Mouse (Mus musculus) liver, adult 2 months (tissue): ENCODE measurements around the gene Acadvl. TPM values are rescaled to one million over a fixed set of nuclear protein-coding genes. Genes with fewer than 3 reads are reported as not detected.

ENCODE experiments used
- DNase-seq: peaks from one replicate; pipeline ENCODE4 v3.0.0-alpha.2; 2011; ENCODE audit warnings: low read depth, low spot score; ENCODE audit errors: extremely low read depth
- H3K27ac ChIP-seq: fragments of 200-500 bp; replicated peaks from 2 replicates; pipeline ENCODE4 v1.5.1; 2012; ENCODE audit warnings: low read depth, mild to moderate bottlenecking, control low read depth, inconsistent platforms, low read length; ENCODE audit not compliant: insufficient read depth
- H3K27me3 ChIP-seq: fragments of 200-500 bp; 2 replicates; pipeline ENCODE4 v1.6.1; 2012; ENCODE audit warnings: mild to moderate bottlenecking, moderate library complexity, low read length, inconsistent platforms; ENCODE audit not compliant: control insufficient read depth, insufficient read depth
- H3K36me3 ChIP-seq: fragments of 200-500 bp; 2 replicates; pipeline ENCODE4 v1.6.1; 2012; ENCODE audit warnings: low read length, inconsistent platforms; ENCODE audit not compliant: control insufficient read depth, insufficient read depth
- H3K4me1 ChIP-seq: fragments of 200-500 bp; 2 replicates; pipeline ENCODE4 v1.6.1; 2011; ENCODE audit warnings: low read length; ENCODE audit not compliant: control insufficient read depth, insufficient read depth
- H3K4me3 ChIP-seq: fragments of 200-500 bp; 2 replicates; pipeline ENCODE4 v1.5.1; 2011; ENCODE audit warnings: low read depth, mild to moderate bottlenecking, control low read depth, low read length, moderate library complexity; ENCODE audit not compliant: insufficient read depth
- H3K79me2 ChIP-seq: fragments of 200-500 bp; 2 replicates; pipeline ENCODE4 v1.6.1; 2012; ENCODE audit warnings: inconsistent platforms, mild to moderate bottlenecking, low read length, moderate library complexity; ENCODE audit not compliant: control insufficient read depth, insufficient read depth
- H3K9ac ChIP-seq: fragments of 200-500 bp; 2 replicates; pipeline ENCODE4 v1.6.1; 2012; ENCODE audit warnings: low read depth, mild to moderate bottlenecking, control low read depth, inconsistent platforms, low read length
- CTCF ChIP-seq: fragments of 200-500 bp; IDR thresholded peaks from 2 replicates; pipeline ENCODE4 v1.5.1; 2011; ENCODE audit warnings: low read depth, low read length, control low read depth
- POLR2A ChIP-seq: fragments of 200-500 bp; IDR thresholded peaks from 2 replicates; pipeline ENCODE4 v1.6.1; 2011; ENCODE audit warnings: low read length, control low read depth; ENCODE audit not compliant: insufficient read depth; ENCODE audit errors: extremely low read depth
- WGBS: fragments of 180-500 bp; shearing (Covaris S2); methylation state at CpG from one replicate; pipeline ENCODE4 v1.1.7; 2018; 5-methylcytosine and 5-hydroxymethylcytosine counted together
- polyA plus RNA-seq: library from polyadenylated mRNA; depleted of rRNA; stranded (reverse); fragments of >200 nt; gene quantifications from 2 replicates; pipeline ENCODE4 v1.2.3, GENCODE M21; 2012
- total RNA-seq: library from RNA; depleted of rRNA; stranded (reverse); fragments of >200 nt; gene quantifications from 2 replicates; pipeline ENCODE4 v1.2.3, GENCODE M21; 2014

The Acadvl gene
- total and polyA plus RNA-seq, 2 experiments = 302 to 344 TPM

GRCm38 (mm10) chr11:70010033-70010432, 5.2 kb downstream of the Acadvl start:
- TF ChIP-seq POLR2A = no peak
- no peak for TF ChIP-seq CTCF
- H3K9ac ChIP-seq = no peak overlapping the region
- peaks cover 8% of the 10 kb centered on the region for H3K4me1 ChIP-seq
- no peak for DNase-seq
- WGBS = 86% methylated on average over 6 of the region's 6 CpGs
- no peak overlapping the region for H3K4me3 ChIP-seq
- H3K36me3 ChIP-seq = peaks cover 46% of the 10 kb centered on the region
- no peak overlapping the region for H3K27ac ChIP-seq
- H3K79me2 ChIP-seq = peaks cover 15% of the 10 kb centered on the region; the same call in 1 of the 2 replicates
- H3K27me3 ChIP-seq = no peaks in the 10 kb centered on the region

GRCm38 (mm10) chr11:70005521-70005920, 9.7 kb downstream of the Acadvl start:
- no peak for DNase-seq
- Histone ChIP-seq H3K4me1 (peaks cover 8% of the 10 kb centered on the region), H3K79me2 (peaks cover 14% of the 10 kb centered on the region), H3K4me3 (no peak overlapping the region), H3K27me3 (no peaks in the 10 kb centered on the region), H3K9ac (no peak overlapping the region), H3K36me3 (peaks cover 11% of the 10 kb centered on the region; the same call in 1 of the 2 replicates), H3K27ac (no peak overlapping the region)
- 78% methylated on average over 5 of the region's 5 CpGs for WGBS
- TF ChIP-seq POLR2A (no peak), CTCF (peak; percentile 63)

- Histone ChIP-seq H3K27me3 (no peaks in the 10 kb centered on the region), H3K27ac (no peak overlapping the region), H3K4me1 (peaks cover 8% of the 10 kb centered on the region), H3K79me2 (peaks cover 14% of the 10 kb centered on the region), H3K4me3 (no peak overlapping the region), H3K36me3 (peaks cover 7% of the 10 kb centered on the region; the same call in 1 of the 2 replicates), H3K9ac (no peak overlapping the region)
- WGBS = 93% methylated on average over 2 of the region's 2 CpGs
- TF ChIP-seq CTCF = no peak
- no peak for DNase-seq
Measured at GRCm38 (mm10) chr11:70002471-70002870, 12.7 kb downstream of the Acadvl start.

- Histone ChIP-seq H3K79me2 (peaks cover 14% of the 10 kb centered on the region), H3K4me1 (peaks cover 8% of the 10 kb centered on the region), H3K9ac (no peak overlapping the region), H3K27ac (no peak overlapping the region), H3K36me3 (peaks cover 6% of the 10 kb centered on the region; the same call in 1 of the 2 replicates), H3K4me3 (no peak overlapping the region), H3K27me3 (no peaks in the 10 kb centered on the region)
- TF ChIP-seq POLR2A (no peak), CTCF (peak; percentile 17; the same call in 1 of the 2 replicates)
- peak; percentile 44 for DNase-seq
Measured at GRCm38 (mm10) chr11:70001865-70002264, 13.3 kb downstream of the Acadvl start.

GRCm38 (mm10) chr11:70001159-70001558, 14.1 kb downstream of the Acadvl start:
- H3K4me3 ChIP-seq = peak overlapping the region; percentile 95
- WGBS = 14% methylated on average over 8 of the region's 8 CpGs
- peak overlapping the region; percentile 97 for H3K9ac ChIP-seq
- no peak for TF ChIP-seq POLR2A
- TF ChIP-seq CTCF = no peak
- H3K27ac ChIP-seq = peak overlapping the region; percentile 66
- no peak for DNase-seq
- peaks cover 8% of the 10 kb centered on the region for H3K4me1 ChIP-seq
- peaks cover 6% of the 10 kb centered on the region; the same call in 1 of the 2 replicates for H3K36me3 ChIP-seq
- no peaks in the 10 kb centered on the region for H3K27me3 ChIP-seq
- peaks cover 19% of the 10 kb centered on the region for H3K79me2 ChIP-seq

- no peaks in the 10 kb centered on the region for H3K27me3 ChIP-seq
- TF ChIP-seq CTCF = no peak
- TF ChIP-seq POLR2A = peak; percentile 59
- under 1% methylated on average over 48 of the region's 48 CpGs for WGBS
- peak within 1 kb of the TSS; percentile 66 for H3K27ac ChIP-seq
- peaks cover 24% of the 10 kb centered on the region for H3K79me2 ChIP-seq
- peaks cover 6% of the 10 kb centered on the region; the same call in 1 of the 2 replicates for H3K36me3 ChIP-seq
- H3K4me3 ChIP-seq = peak within 1 kb of the TSS; percentile 95
- H3K4me1 ChIP-seq = peaks cover 8% of the 10 kb centered on the region
- H3K9ac ChIP-seq = peak within 1 kb of the TSS; percentile 97
- peak; percentile 95 for DNase-seq
Measured at GRCm38 (mm10) chr11:70000396-70000898, 14.8 kb downstream of the Acadvl start, which contains the start of gene Dvl2. TSS of gene Dvl2 (plus strand) at chr11:70000595.
